Mouse (Mus musculus): ENCODE results near the gene Olfr1065.
"Not testable (repeated sequence)": the region's sequence is repeated elsewhere in the genome, so short reads cannot be mapped to it uniquely, and the experiment has no call there.

The Olfr1065 gene

DNA sequence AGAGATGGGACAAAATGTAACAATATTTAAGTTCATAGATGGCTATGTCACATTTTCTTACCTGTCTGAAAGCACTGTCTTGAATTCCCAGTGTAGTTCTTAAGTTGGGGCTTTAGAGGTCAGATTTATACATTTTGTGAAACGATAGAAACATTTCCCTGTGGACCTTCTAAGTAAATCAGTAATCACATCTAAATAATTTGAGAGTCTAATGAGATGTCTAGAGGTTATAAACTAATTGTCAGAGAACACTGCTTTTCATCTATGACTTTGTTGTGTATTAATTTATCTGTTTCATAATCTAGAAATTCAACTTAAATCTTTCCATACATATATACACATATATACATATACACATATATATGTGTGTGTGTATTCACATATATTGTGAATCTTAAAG, at the start of gene Olfr1065:
Gene Olfr1065 (minus strand): TSS at position 101 of the 400 bp plus-strand sequence.
- not testable (repeated sequence) for DNase-seq

DNA sequence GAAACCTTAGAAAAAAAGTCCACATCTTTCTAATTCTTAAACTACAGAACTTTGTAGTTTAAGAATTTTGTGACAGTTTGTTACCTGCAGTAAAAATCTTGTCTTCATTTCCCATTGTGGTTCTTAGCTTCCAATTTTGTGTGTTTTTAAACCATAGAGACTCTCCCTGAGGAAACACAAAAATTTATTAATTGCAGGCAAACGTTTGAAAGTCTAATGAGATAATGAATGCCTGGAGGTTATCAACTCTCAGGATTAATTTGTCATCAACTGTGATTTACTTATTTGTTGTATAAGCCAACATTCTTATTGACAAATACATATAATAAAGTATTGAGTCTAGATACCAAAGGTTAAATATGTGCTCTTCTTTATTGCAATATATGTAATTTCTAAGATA, 36.9 kb upstream of the Olfr1065 start, which contains the start of gene Olfr228:
Gene Olfr228 (minus strand): TSS at position 101 of the 400 bp plus-strand sequence.
- DNase-seq = no peak

DNA sequence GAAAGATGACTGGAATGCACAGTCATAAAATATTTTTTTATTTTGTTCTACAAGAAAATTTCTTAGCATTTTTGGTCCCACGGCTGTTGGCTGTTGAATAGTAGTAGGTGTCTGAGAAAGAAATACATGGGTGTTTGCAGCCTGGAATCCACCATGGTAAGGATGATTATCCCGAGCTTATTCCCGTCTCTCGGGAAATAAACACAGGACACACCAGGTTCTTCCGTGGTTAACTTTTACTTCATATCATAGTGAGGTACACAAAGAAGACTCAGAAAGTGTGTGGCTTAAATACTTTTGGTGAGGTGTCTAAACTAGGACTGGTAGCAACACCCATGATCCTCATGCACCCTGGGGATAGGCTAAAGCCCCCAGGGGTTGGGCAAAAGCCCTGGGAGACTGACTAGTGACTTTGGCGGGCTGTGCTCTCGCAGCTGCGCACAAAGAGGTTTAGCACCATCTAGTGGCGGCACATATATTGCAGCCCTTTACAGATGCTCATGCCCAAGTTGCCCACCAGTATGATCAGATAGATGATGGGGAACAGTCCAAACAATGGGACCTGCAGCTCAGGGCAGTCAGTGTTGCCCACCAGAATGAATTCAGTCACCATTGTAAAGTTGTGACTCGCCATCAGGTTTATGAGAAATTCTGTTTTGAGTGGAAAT, 14.2 kb upstream of the Olfr1065 start:
- DNase-seq = peak; percentile 12

DNA sequence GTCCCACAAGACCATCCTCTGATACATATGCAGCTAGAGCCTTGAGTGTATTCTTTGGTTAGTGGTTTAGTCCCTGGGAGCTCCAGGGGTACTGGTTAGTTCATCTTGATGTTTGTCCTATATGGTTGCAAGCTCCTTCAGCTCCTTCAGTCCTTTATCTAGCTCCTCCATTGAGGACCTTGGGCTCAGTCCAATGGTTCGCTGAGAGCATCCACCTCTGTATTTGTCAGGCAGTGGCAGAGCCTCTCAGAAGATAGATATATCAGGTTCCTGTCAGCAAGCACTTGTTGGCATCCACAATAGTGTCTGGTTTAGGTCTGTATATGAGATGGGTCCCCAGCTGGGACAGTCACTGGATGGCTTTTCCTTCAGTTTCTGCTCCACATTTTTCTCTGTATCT, 10.0 kb upstream of the Olfr1065 start:
- no peak for DNase-seq

DNA sequence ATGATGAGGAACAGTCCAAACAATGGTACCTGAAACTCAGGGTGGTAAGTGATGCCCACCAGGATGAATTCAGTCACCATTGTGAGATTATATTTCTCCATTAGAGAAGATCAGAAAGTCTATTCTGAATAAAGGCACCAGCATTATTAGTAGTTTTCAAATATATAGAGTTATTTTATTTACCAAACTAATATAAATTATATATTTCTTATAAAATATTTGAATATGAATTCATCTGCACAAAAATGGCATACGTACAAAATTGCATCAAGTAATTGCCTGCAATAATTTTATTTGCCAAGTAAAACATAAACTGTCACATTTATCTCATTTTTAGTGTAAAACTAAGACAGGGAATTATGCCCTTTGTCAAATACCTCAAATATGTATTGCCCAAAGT, 5.8 kb upstream of the Olfr1065 start, which contains the start of gene Olfr1066:
Gene Olfr1066 (minus strand): TSS at position 101 of the 400 bp plus-strand sequence.
- no peak for DNase-seq

DNA sequence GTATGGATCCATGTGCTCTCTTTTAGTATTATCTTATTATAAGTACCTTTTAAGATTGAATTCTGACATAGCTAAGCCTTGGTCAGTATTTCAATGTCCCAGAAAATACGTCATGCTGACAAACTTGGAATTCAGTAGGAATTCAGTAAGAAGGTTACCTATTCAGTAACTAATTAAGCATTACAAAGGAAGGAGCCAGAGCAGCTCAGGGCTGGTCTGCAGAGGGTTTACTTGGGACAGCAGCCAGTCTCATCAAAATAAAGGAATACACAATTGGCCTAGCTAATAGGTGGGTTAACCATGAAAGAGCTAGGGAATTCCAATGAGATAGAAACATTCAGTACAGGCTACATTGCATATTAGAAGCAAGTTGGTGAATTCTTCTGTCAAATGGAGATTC, 8.3 kb downstream of the Olfr1065 start:
- DNase-seq = not testable (repeated sequence)

DNA sequence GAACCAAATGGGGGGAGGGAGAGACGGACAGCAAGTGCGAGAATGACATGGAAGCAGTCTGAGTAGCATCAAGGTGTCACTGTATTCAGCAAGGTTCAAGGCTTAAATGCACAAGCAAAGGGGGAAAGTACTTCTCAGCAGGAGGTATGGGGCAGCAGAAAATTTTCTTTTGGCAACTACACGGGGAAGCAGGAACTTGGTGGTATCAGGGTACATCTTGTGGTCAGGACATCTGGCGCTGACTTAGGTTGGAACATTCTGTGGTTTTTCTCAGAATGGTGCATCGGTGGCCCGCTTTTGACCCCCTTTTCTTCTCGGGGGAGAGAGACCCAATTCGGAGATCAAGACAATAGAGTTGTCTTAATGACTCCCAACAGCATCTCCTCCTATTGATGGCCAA, 21.9 kb downstream of the Olfr1065 start:
- DNase-seq = not testable (repeated sequence)

DNA sequence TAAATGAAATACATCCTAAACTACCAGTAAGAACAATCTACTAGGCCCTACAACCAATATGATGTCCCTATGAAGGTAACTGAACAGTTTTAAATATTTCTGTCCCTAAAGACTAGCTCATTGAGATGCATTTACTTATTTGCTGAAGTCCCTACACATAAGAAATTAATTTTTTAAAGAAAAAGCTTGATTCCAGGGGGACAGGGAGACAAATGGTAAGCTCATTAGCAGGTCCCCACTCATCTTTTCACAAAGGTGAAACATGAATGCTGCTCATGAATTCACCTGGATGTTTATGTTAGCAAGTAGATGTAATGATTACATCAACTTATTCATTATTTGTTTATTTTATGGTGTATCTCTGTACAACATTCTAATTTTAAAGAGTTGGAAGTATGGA, 23.7 kb downstream of the Olfr1065 start, which contains the start of gene Olfr1062:
Gene Olfr1062 (minus strand): TSS at position 101 of the 400 bp plus-strand sequence.
- DNase-seq = not testable (repeated sequence)

DNA sequence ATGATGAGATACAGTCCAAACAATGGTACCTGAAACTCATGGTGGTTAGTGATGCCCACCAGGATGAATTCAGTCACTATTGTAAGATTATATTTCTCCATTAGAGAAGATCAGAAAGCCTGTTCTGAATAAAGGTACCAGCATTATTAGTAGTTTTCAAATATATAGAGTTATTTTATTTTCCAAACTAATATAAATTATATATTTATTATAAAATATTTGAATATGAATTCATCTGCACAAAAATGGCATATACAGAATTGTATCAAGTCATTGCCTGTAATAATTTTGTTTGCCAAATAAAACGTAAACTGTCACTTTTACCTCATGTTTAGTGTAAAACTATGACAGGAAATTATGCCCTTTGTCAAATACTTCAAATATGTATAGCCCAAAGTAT, 36.4 kb downstream of the Olfr1065 start, which contains the start of gene Olfr1061:
Gene Olfr1061 (minus strand): TSS at position 101 of the 400 bp plus-strand sequence.
- DNase-seq = no peak

DNA sequence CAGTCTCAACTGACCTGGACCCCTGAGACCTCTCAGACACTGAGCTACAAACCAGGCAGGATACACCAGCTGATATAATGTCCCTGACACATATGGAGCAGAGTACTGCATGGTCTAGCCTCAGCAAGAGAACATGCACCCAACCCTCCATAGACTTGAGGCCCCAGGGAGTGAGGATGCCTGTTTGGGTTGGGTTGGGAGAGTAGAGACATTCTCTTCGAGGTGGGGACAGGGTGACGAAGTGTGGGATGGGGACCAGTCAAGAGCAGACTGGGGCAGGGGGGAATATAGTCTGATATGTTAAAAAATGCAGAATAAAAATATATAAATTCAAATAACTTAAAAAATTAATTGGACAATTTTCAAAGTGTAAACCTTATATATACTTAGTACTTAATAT, 55.3 kb downstream of the Olfr1065 start:
- DNase-seq = no peak
